Mouse (Mus musculus) adrenal gland, adult (tissue): ENCODE measurements around the gene Ubxn2a.
"Not testable (repeated sequence)": the region's sequence is repeated elsewhere in the genome, so short reads cannot be mapped to it uniquely, and the experiment has no call there.

Source experiments
- DNase-seq, 2 experiments: peaks; one replicate each; pipeline ENCODE4 v3.0.0; 2022 to 2023; ENCODE audit warnings: low spot score in 1 of 2; ENCODE audit not compliant: inconsistent age in 2 of 2

The Ubxn2a gene

GRCm38 (mm10) chr12:4906951-4907906, at the start of gene Ubxn2a:
TSS of gene Ubxn2a (minus strand) at chr12:4907705.
- peak; percentile 96 to 98 for DNase-seq

- DNase-seq = peak; percentile 16 to 51
Measured at GRCm38 (mm10) chr12:4953156-4953555, 45.7 kb upstream of the Ubxn2a start.

GRCm38 (mm10) chr12:4952272-4952671, 44.8 kb upstream of the Ubxn2a start:
- no peak for DNase-seq

- DNase-seq = peak in 1 of 2 experiments; percentile 24
Measured at GRCm38 (mm10) chr12:4930820-4931548, 23.5 kb upstream of the Ubxn2a start.

GRCm38 (mm10) chr12:4928197-4928596, 20.7 kb upstream of the Ubxn2a start:
- no peak for DNase-seq

- peak; percentile 79 to 93 for DNase-seq
Measured at GRCm38 (mm10) chr12:4917805-4918591, 10.5 kb upstream of the Ubxn2a start.

GRCm38 (mm10) chr12:4916994-4917804, 9.7 kb upstream of the Ubxn2a start, which contains the start of gene Atad2b:
TSS of gene Atad2b (plus strand) at chr12:4917353.
- peak; percentile 99 for DNase-seq

- peak in 1 of 2 experiments; percentile 43 for DNase-seq
Measured at GRCm38 (mm10) chr12:4914944-4915343, 7.4 kb upstream of the Ubxn2a start.

GRCm38 (mm10) chr12:4914441-4914840, 6.9 kb upstream of the Ubxn2a start:
- no peak for DNase-seq

- DNase-seq = peak; percentile 37 to 77
Measured at GRCm38 (mm10) chr12:4911716-4912115, 4.2 kb upstream of the Ubxn2a start.

- DNase-seq = peak in 1 of 2 experiments; percentile 47
Measured at GRCm38 (mm10) chr12:4910496-4910895, 3.0 kb upstream of the Ubxn2a start.

GRCm38 (mm10) chr12:4908391-4908790, 886 bp upstream of the Ubxn2a start:
- no peak for DNase-seq

GRCm38 (mm10) chr12:4906476-4906875, 1.0 kb downstream of the Ubxn2a start:
- DNase-seq = no peak

GRCm38 (mm10) chr12:4905946-4906345, 1.6 kb downstream of the Ubxn2a start:
- no peak for DNase-seq

GRCm38 (mm10) chr12:4898024-4898423, 9.5 kb downstream of the Ubxn2a start:
- no peak for DNase-seq

GRCm38 (mm10) chr12:4889891-4890290, 17.6 kb downstream of the Ubxn2a start:
- no peak for DNase-seq

- no peak for DNase-seq
Measured at GRCm38 (mm10) chr12:4889251-4889650, 18.3 kb downstream of the Ubxn2a start.

GRCm38 (mm10) chr12:4888739-4889138, 18.8 kb downstream of the Ubxn2a start:
- no peak for DNase-seq

- DNase-seq = not testable (repeated sequence)
Measured at GRCm38 (mm10) chr12:4886581-4886980, 20.9 kb downstream of the Ubxn2a start.

GRCm38 (mm10) chr12:4885062-4885461, 22.4 kb downstream of the Ubxn2a start:
- DNase-seq = no peak
